Mouse (Mus musculus) hindbrain, embryonic 12.5 days (tissue): ENCODE measurements at regions not wholly inside any gene's neighbourhood (a gene's known extent, or its start where the extent isn't known, plus 50 kb on each side); places are given as distances from the start of the nearest gene placed in this dataset.

Source experiments
- ATAC-seq: fragments of 200-750 bp; cut with Nextera tagmentation; 2 replicates; pipeline ENCODE4 v1.8.0; 2017; ENCODE audit warnings: moderate TSS enrichment; ENCODE audit not compliant: low FRiP score
- H3K27ac ChIP-seq: fragments of 300-500 bp; sonication (generic); 2 replicates; pipeline ENCODE4 v1.5.1; 2016; ENCODE audit warnings: mild to moderate bottlenecking
- H3K27me3 ChIP-seq: fragments of 300-500 bp; sonication (generic); 2 replicates; pipeline ENCODE4 v1.6.1; 2016; ENCODE audit warnings: mild to moderate bottlenecking
- H3K36me3 ChIP-seq: fragments of 300-500 bp; sonication (generic); 2 replicates; pipeline ENCODE4 v1.6.1; 2016; ENCODE audit warnings: mild to moderate bottlenecking
- H3K4me1 ChIP-seq: fragments of 300-500 bp; sonication (generic); 2 replicates; pipeline ENCODE4 v1.6.1; 2016
- H3K4me2 ChIP-seq: fragments of 300-500 bp; sonication (generic); replicated peaks from 2 replicates; pipeline ENCODE4 v1.6.1; 2016; ENCODE audit warnings: mild to moderate bottlenecking
- H3K4me3 ChIP-seq: fragments of 300-500 bp; sonication (generic); 2 replicates; pipeline ENCODE4 v1.5.1; 2016; ENCODE audit warnings: mild to moderate bottlenecking
- H3K9ac ChIP-seq: fragments of 300-500 bp; sonication (generic); 2 replicates; pipeline ENCODE4 v1.6.1; 2016; ENCODE audit warnings: mild to moderate bottlenecking, moderate library complexity
- H3K9me3 ChIP-seq: fragments of 300-500 bp; sonication (generic); replicated peaks from 2 replicates; pipeline ENCODE4 v1.6.1; 2016; ENCODE audit warnings: mild to moderate bottlenecking
- WGBS: fragments of 180-500 bp; shearing (Covaris S2); methylation state at CpG from one replicate; pipeline ENCODE4 v1.1.7; 2016; 5-methylcytosine and 5-hydroxymethylcytosine counted together

- no peaks in the 10 kb centered on the region for H3K27me3 ChIP-seq
- no peak overlapping the region for H3K9ac ChIP-seq
- H3K36me3 ChIP-seq = no peaks in the 10 kb centered on the region
- ATAC-seq = no peak
- H3K27ac ChIP-seq = no peak overlapping the region
- no peak overlapping the region for H3K4me2 ChIP-seq
- no peak overlapping the region for H3K4me3 ChIP-seq
- WGBS = 76% methylated on average over 3 of the region's 3 CpGs
- H3K9me3 ChIP-seq = no peaks in the 10 kb centered on the region
- H3K4me1 ChIP-seq = no peaks in the 10 kb centered on the region
Observed at GRCm38 (mm10) chr5:81878563-81878962, 858.6 kb downstream of the Adgrl3 start.

- Histone ChIP-seq H3K4me2 (no peak overlapping the region), H3K27ac (no peak overlapping the region), H3K27me3 (no peaks in the 10 kb centered on the region), H3K4me3 (no peak overlapping the region), H3K9me3 (no peaks in the 10 kb centered on the region), H3K9ac (no peak overlapping the region), H3K36me3 (no peaks in the 10 kb centered on the region), H3K4me1 (no peaks in the 10 kb centered on the region)
- WGBS = 91% methylated on average over 6 of the region's 6 CpGs
- no peak for ATAC-seq
Observed at GRCm38 (mm10) chr5:81893358-81893757, 873.4 kb downstream of the Adgrl3 start.

- Histone ChIP-seq H3K27ac (no peak overlapping the region), H3K9me3 (no peaks in the 10 kb centered on the region), H3K4me1 (no peaks in the 10 kb centered on the region), H3K9ac (no peak overlapping the region), H3K36me3 (no peaks in the 10 kb centered on the region), H3K4me3 (no peak overlapping the region), H3K27me3 (no peaks in the 10 kb centered on the region), H3K4me2 (no peak overlapping the region)
- WGBS = 65% methylated on average over 6 of the region's 6 CpGs
- ATAC-seq = no peak
Observed at GRCm38 (mm10) chr5:81909368-81909767, 889.4 kb downstream of the Adgrl3 start.

GRCm38 (mm10) chr5:81909964-81910363 lies 890.0 kb downstream of the Adgrl3 start:
- H3K4me1 ChIP-seq = no peaks in the 10 kb centered on the region
- ATAC-seq = no peak
- no peak overlapping the region for H3K4me3 ChIP-seq
- H3K4me2 ChIP-seq = no peak overlapping the region
- no peaks in the 10 kb centered on the region for H3K36me3 ChIP-seq
- H3K9ac ChIP-seq = no peak overlapping the region
- H3K9me3 ChIP-seq = no peaks in the 10 kb centered on the region
- H3K27me3 ChIP-seq = no peaks in the 10 kb centered on the region
- H3K27ac ChIP-seq = no peak overlapping the region
- 51% methylated on average over 8 of the region's 8 CpGs for WGBS

GRCm38 (mm10) chr5:81916667-81917066 lies 896.7 kb downstream of the Adgrl3 start:
- Histone ChIP-seq H3K27me3 (no peaks in the 10 kb centered on the region), H3K27ac (no peak overlapping the region), H3K9me3 (no peaks in the 10 kb centered on the region), H3K9ac (no peak overlapping the region), H3K4me3 (no peak overlapping the region), H3K4me1 (no peaks in the 10 kb centered on the region), H3K4me2 (no peak overlapping the region), H3K36me3 (no peaks in the 10 kb centered on the region)
- ATAC-seq = no peak

GRCm38 (mm10) chr5:81940798-81941197 lies 920.9 kb downstream of the Adgrl3 start:
- no peak overlapping the region for H3K4me2 ChIP-seq
- no peak overlapping the region for H3K27ac ChIP-seq
- no peaks in the 10 kb centered on the region for H3K9me3 ChIP-seq
- ATAC-seq = no peak
- H3K9ac ChIP-seq = no peak overlapping the region
- 91% methylated on average over 5 of the region's 5 CpGs for WGBS
- no peaks in the 10 kb centered on the region for H3K36me3 ChIP-seq
- H3K27me3 ChIP-seq = no peaks in the 10 kb centered on the region
- H3K4me3 ChIP-seq = no peak overlapping the region
- no peaks in the 10 kb centered on the region for H3K4me1 ChIP-seq

- 69% methylated on average over 24 of the region's 24 CpGs for WGBS
- H3K4me2 ChIP-seq = peak overlapping the region; percentile 15; the same call in 1 of the 2 replicates
Observed at GRCm38 (mm10) chr5:81969685-81970524, 950.0 kb downstream of the Adgrl3 start.

GRCm38 (mm10) chr5:81970525-81971011 lies 950.6 kb downstream of the Adgrl3 start:
- no peaks in the 10 kb centered on the region for H3K9me3 ChIP-seq
- no peaks in the 10 kb centered on the region for H3K27me3 ChIP-seq
- H3K4me1 ChIP-seq = no peaks in the 10 kb centered on the region
- H3K4me2 ChIP-seq = peak overlapping the region; percentile 15; the same call in 1 of the 2 replicates
- no peak overlapping the region for H3K9ac ChIP-seq
- H3K36me3 ChIP-seq = no peaks in the 10 kb centered on the region
- H3K27ac ChIP-seq = no peak overlapping the region
- H3K4me3 ChIP-seq = no peak overlapping the region
- ATAC-seq = no peak
- WGBS = 73% methylated on average over 8 of the region's 8 CpGs

More at GRCm38 (mm10) chr5:81969685-81970524, 950.0 kb downstream of the Adgrl3 start:
- H3K36me3 ChIP-seq = no peaks in the 10 kb centered on the region
- ATAC-seq = peak; percentile 64; the same call in 1 of the 2 replicates
- no peak overlapping the region for H3K9ac ChIP-seq
- no peaks in the 10 kb centered on the region for H3K27me3 ChIP-seq
- H3K9me3 ChIP-seq = no peaks in the 10 kb centered on the region
- H3K27ac ChIP-seq = peak overlapping the region; percentile 35
- no peak overlapping the region for H3K4me3 ChIP-seq
- no peaks in the 10 kb centered on the region for H3K4me1 ChIP-seq

GRCm38 (mm10) chr5:81976515-81976914 lies 956.6 kb downstream of the Adgrl3 start:
- no peak for ATAC-seq

GRCm38 (mm10) chr5:81983351-81983750 lies 963.4 kb downstream of the Adgrl3 start:
- ATAC-seq = no peak
- no peak overlapping the region for H3K9ac ChIP-seq

More at GRCm38 (mm10) chr5:81976515-81976914, 956.6 kb downstream of the Adgrl3 start:
- Histone ChIP-seq H3K4me2 (no peak overlapping the region), H3K9me3 (no peaks in the 10 kb centered on the region), H3K27me3 (no peaks in the 10 kb centered on the region), H3K4me3 (no peak overlapping the region), H3K36me3 (no peaks in the 10 kb centered on the region), H3K9ac (no peak overlapping the region), H3K4me1 (no peaks in the 10 kb centered on the region), H3K27ac (no peak overlapping the region)
- 92% methylated on average over 3 of the region's 3 CpGs for WGBS

GRCm38 (mm10) chr5:81988069-81988468 lies 968.1 kb downstream of the Adgrl3 start:
- no peaks in the 10 kb centered on the region for H3K36me3 ChIP-seq
- no peak for ATAC-seq
- H3K9me3 ChIP-seq = no peaks in the 10 kb centered on the region
- no peak overlapping the region for H3K27ac ChIP-seq
- H3K4me1 ChIP-seq = no peaks in the 10 kb centered on the region
- no peak overlapping the region for H3K4me3 ChIP-seq
- no peaks in the 10 kb centered on the region for H3K27me3 ChIP-seq
- H3K9ac ChIP-seq = no peak overlapping the region
- H3K4me2 ChIP-seq = no peak overlapping the region
- WGBS = 86% methylated on average over 6 of the region's 6 CpGs

More at GRCm38 (mm10) chr5:81983351-81983750, 963.4 kb downstream of the Adgrl3 start:
- no peaks in the 10 kb centered on the region for H3K27me3 ChIP-seq
- H3K27ac ChIP-seq = no peak overlapping the region
- no peaks in the 10 kb centered on the region for H3K4me1 ChIP-seq
- no peak overlapping the region for H3K4me2 ChIP-seq
- H3K4me3 ChIP-seq = no peak overlapping the region
- H3K9me3 ChIP-seq = no peaks in the 10 kb centered on the region
- no peaks in the 10 kb centered on the region for H3K36me3 ChIP-seq
- 81% methylated on average over 4 of the region's 4 CpGs for WGBS

- Histone ChIP-seq H3K36me3 (no peaks in the 10 kb centered on the region), H3K4me2 (no peak overlapping the region), H3K27ac (no peak overlapping the region), H3K27me3 (no peaks in the 10 kb centered on the region), H3K9ac (no peak overlapping the region), H3K4me3 (no peak overlapping the region), H3K4me1 (no peaks in the 10 kb centered on the region), H3K9me3 (no peaks in the 10 kb centered on the region)
- no peak for ATAC-seq
- WGBS = 89% methylated on average over 2 of the region's 2 CpGs
Observed at GRCm38 (mm10) chr5:82007955-82008354, 988.0 kb downstream of the Adgrl3 start.

GRCm38 (mm10) chr5:82024126-82024525 lies 1004.2 kb downstream of the Adgrl3 start:
- Histone ChIP-seq H3K27ac (no peak overlapping the region), H3K4me1 (no peaks in the 10 kb centered on the region), H3K4me2 (no peak overlapping the region), H3K4me3 (no peak overlapping the region), H3K27me3 (no peaks in the 10 kb centered on the region), H3K9ac (no peak overlapping the region), H3K9me3 (no peaks in the 10 kb centered on the region), H3K36me3 (no peaks in the 10 kb centered on the region)
- 10% methylated on average over 4 of the region's 4 CpGs for WGBS
- ATAC-seq = no peak
